Mouse (Mus musculus) limb, embryonic 14.5 days (tissue): ENCODE measurements around the gene Negr1. TPM values are rescaled to one million over a fixed set of nuclear protein-coding genes. Genes with fewer than 3 reads are reported as not detected.

ENCODE experiments used
- ATAC-seq: fragments of 200-750 bp; cut with Nextera tagmentation; 2 replicates; pipeline ENCODE4 v1.8.0; 2017; ENCODE audit warnings: low read depth, moderate number of reproducible peaks, moderate TSS enrichment; ENCODE audit not compliant: low FRiP score
- DNase-seq: peaks from one replicate; pipeline ENCODE4 v3.0.0-alpha.2; 2015; ENCODE audit warnings: low spot score
- H3K27ac ChIP-seq: fragments of 300-500 bp; sonication (generic); replicated peaks from 2 replicates; pipeline ENCODE4 v1.5.1; 2014; ENCODE audit warnings: low read depth, mild to moderate bottlenecking, low read length, moderate library complexity, mixed read lengths
- H3K27me3 ChIP-seq: fragments of 300-500 bp; sonication (generic); 2 replicates; pipeline ENCODE4 v1.6.1; 2014; ENCODE audit warnings: low read length, mixed read lengths; ENCODE audit not compliant: control insufficient read depth, insufficient read depth
- H3K36me3 ChIP-seq: fragments of 300-500 bp; sonication (generic); 2 replicates; pipeline ENCODE4 v1.6.1; 2014; ENCODE audit warnings: mild to moderate bottlenecking, low read length, moderate library complexity, mixed read lengths; ENCODE audit not compliant: control insufficient read depth, insufficient read depth
- H3K4me1 ChIP-seq: fragments of 300-500 bp; sonication (generic); 2 replicates; pipeline ENCODE4 v1.6.1; 2014; ENCODE audit warnings: antibody characterized with exemption, low read length, mixed read lengths; ENCODE audit not compliant: control insufficient read depth, insufficient read depth
- H3K4me2 ChIP-seq: fragments of 300-500 bp; sonication (generic); replicated peaks from 2 replicates; pipeline ENCODE4 v1.6.1; 2014; ENCODE audit warnings: low read depth, mild to moderate bottlenecking, low read length, moderate library complexity; ENCODE audit not compliant: severe bottlenecking
- H3K4me3 ChIP-seq: fragments of 300-500 bp; sonication (generic); replicated peaks from 2 replicates; pipeline ENCODE4 v1.5.1; 2014; ENCODE audit warnings: low read length
- H3K9ac ChIP-seq: fragments of 300-500 bp; sonication (generic); 2 replicates; pipeline ENCODE4 v1.6.1; 2014; ENCODE audit warnings: mild to moderate bottlenecking, low read depth, low read length, moderate library complexity; ENCODE audit not compliant: severe bottlenecking
- H3K9me3 ChIP-seq: fragments of 300-500 bp; sonication (generic); 2 replicates; pipeline ENCODE4 v1.6.1; 2016; ENCODE audit warnings: low read length; ENCODE audit not compliant: control insufficient read depth
- POLR2A ChIP-seq: fragments of 200-500 bp; IDR thresholded peaks from 2 replicates; pipeline ENCODE4 v1.8.0; 2012; ENCODE audit warnings: inconsistent platforms, mild to moderate bottlenecking, moderate library complexity, borderline replicate concordance; ENCODE audit not compliant: insufficient read depth, insufficient read length; ENCODE audit errors: extremely low read depth
- WGBS: fragments of 180-500 bp; shearing (Covaris S2); extraction: QIAGEN DNeasy Blood & Tissue Kit; methylation state at CpG from one replicate; pipeline ENCODE4 v1.1.7; 2014; 5-methylcytosine and 5-hydroxymethylcytosine counted together
- polyA plus RNA-seq, 2 experiments: library from polyadenylated mRNA; depleted of rRNA in 1 of 2; stranded (reverse) in 1 of 2; unstranded in 1 of 2; fragments of >200 nt; fragmentation: Nextera tagmentation in 1 of 2; extraction: Ambion mirVana in 1 of 2; gene quantifications; 2 replicates each; pipeline versions ENCODE4 v1.2.1 to v1.2.3; 2012 to 2014

Negr1 gene
- polyA plus RNA-seq, 2 experiments: 5.1 to 6.2 TPM

GRCm38 (mm10) chr3:157098417-157098816 is 536.8 kb downstream of the Negr1 start:
- no peak for ATAC-seq
- no peak overlapping the region for H3K9ac ChIP-seq
- 87% methylated on average over 6 of the region's 6 CpGs for WGBS

DNA sequence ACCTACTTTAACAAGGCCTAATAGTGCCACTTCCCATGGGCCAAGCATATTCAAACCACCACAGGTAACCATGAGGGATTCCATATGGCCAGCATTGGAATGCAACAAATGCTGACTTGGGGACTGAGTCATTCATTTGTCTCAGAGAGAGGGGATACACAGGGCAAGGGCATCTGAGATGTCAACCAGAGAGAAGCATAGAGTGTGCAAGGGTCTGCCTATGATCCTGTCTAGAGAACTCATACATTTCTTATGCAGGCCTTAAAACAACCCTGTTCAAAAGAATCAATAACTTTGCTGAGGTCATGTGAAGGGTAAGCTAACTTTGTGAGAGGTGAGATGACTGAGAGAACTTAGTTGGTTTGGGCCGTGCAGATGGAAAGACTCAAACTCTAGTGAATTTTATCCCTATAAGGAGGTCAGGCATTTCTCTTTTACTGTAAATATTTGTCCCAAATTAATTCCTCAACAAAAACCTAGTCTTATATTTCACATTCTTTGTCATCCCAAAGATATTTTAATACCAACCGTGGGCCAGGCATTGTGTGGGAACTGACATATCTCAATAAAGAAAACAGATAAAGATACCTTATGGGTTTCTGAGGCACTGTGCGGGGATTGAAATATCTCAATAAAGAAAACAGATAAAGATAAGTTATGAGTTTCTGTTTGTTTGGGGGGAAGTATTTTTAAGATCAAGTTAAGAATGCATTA is 543.4 kb downstream of the Negr1 start:
- Histone ChIP-seq H3K9me3 (no peaks in the 10 kb centered on the region), H3K27me3 (no peaks in the 10 kb centered on the region), H3K4me1 (peaks cover 5% of the 10 kb centered on the region), H3K36me3 (no peaks in the 10 kb centered on the region), H3K4me3 (no peak overlapping the region), H3K27ac (no peak overlapping the region), H3K9ac (no peak overlapping the region), H3K4me2 (no peak overlapping the region)
- ATAC-seq (no peak), DNase-seq (no peak)
- 74% methylated on average over 3 of the region's 3 CpGs for WGBS
- TF ChIP-seq POLR2A: no peak

More at GRCm38 (mm10) chr3:157098417-157098816, 536.8 kb downstream of the Negr1 start:
- H3K4me2 ChIP-seq: no peak overlapping the region
- H3K4me3 ChIP-seq: no peak overlapping the region
- DNase-seq: no peak
- no peaks in the 10 kb centered on the region for H3K36me3 ChIP-seq
- no peak overlapping the region for H3K27ac ChIP-seq
- H3K4me1 ChIP-seq: no peaks in the 10 kb centered on the region
- no peaks in the 10 kb centered on the region for H3K27me3 ChIP-seq
- no peaks in the 10 kb centered on the region for H3K9me3 ChIP-seq
- no peak for TF ChIP-seq POLR2A

GRCm38 (mm10) chr3:157105580-157106264 is 544.1 kb downstream of the Negr1 start:
- no peak overlapping the region for H3K9ac ChIP-seq
- DNase-seq (peak; percentile 31), ATAC-seq (no peak)
- no peak overlapping the region for H3K4me3 ChIP-seq
- no peak overlapping the region for H3K4me2 ChIP-seq
- 16% methylated on average over 6 of the region's 6 CpGs for WGBS
- no peak for TF ChIP-seq POLR2A
- no peaks in the 10 kb centered on the region for H3K27me3 ChIP-seq
- H3K9me3 ChIP-seq: no peaks in the 10 kb centered on the region
- H3K4me1 ChIP-seq: peaks cover 5% of the 10 kb centered on the region
- no peaks in the 10 kb centered on the region for H3K36me3 ChIP-seq
- H3K27ac ChIP-seq: no peak overlapping the region

- WGBS: 88% methylated on average over 2 of the region's 2 CpGs
- H3K27ac ChIP-seq: no peak overlapping the region
- H3K9me3 ChIP-seq: no peaks in the 10 kb centered on the region
- H3K36me3 ChIP-seq: no peaks in the 10 kb centered on the region
- ATAC-seq (no peak), DNase-seq (no peak)
- TF ChIP-seq POLR2A: no peak
- no peak overlapping the region for H3K4me3 ChIP-seq
- H3K4me2 ChIP-seq: no peak overlapping the region
- H3K27me3 ChIP-seq: no peaks in the 10 kb centered on the region
- no peak overlapping the region for H3K9ac ChIP-seq
- peaks cover 5% of the 10 kb centered on the region for H3K4me1 ChIP-seq
These were observed 546.6 kb downstream of the Negr1 start for GRCm38 (mm10) chr3:157108156-157108555.

- DNase-seq: peak; percentile 68
- TF ChIP-seq POLR2A: no peak
- Histone ChIP-seq H3K9me3 (no peaks in the 10 kb centered on the region), H3K27me3 (no peaks in the 10 kb centered on the region), H3K4me2 (no peak overlapping the region), H3K36me3 (no peaks in the 10 kb centered on the region), H3K9ac (no peak overlapping the region), H3K4me3 (no peak overlapping the region), H3K4me1 (peaks cover 5% of the 10 kb centered on the region), H3K27ac (no peak overlapping the region)
- ATAC-seq: peak; percentile 26; the same call in 1 of the 2 replicates
These were observed 547.7 kb downstream of the Negr1 start for GRCm38 (mm10) chr3:157109308-157109707.
